Mouse (Mus musculus): ENCODE results near the gene Brsk1. TPM values are rescaled to one million over a fixed set of nuclear protein-coding genes. Genes with fewer than 3 reads are reported as not detected.
A peak's percentile ranks its signal among the peaks of the same experiment; 100 is the strongest.

Brsk1 gene
- total RNA-seq, 1 experiment = 20.7 TPM

DNA sequence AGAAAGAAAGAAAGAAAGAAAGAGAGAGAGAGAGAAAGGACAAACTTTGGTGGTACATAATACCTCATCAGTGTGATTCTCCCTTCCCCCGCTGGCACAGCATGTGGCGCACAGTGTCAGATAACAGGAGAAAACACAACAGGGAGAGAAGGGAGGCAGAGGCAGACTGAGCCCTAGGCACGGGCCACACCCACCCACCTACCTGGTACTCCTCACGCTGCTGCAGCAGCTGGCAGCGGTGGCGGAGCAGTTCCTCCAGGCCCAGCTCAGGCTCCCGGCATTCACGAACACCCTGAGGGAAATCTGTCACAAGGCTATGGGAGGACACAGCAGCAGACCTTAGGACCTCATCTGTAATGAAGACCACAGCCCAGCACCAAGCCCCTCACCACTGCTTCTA is 27.2 kb upstream of the Brsk1 start:
- Histone ChIP-seq H3K9me3 (ENCODE audit: control insufficient read depth, insufficient read depth, low read depth, low read length) (no peaks in the 10 kb centered on the region), H3K9ac (ENCODE audit: insufficient read depth, low read depth, low read length, poor library complexity, severe bottlenecking) (no peak overlapping the region), H3K27ac (ENCODE audit: insufficient read depth, low read depth, low read length, poor library complexity, severe bottlenecking) (no peak overlapping the region; the same call in 1 of the 2 replicates), H3K36me3 (ENCODE audit: control insufficient read depth, insufficient read depth, low read length, poor library complexity, severe bottlenecking) (peaks cover 5% of the 10 kb centered on the region; the same call in 1 of the 2 replicates), H3K4me3 (ENCODE audit: insufficient read depth in 1 of 2, low read depth in 1 of 2, low read length in 2 of 2, poor library complexity in 1 of 2, severe bottlenecking in 1 of 2) (no peak overlapping the region), H3K4me1 (ENCODE audit: control insufficient read depth in 2 of 2, insufficient read depth in 2 of 2, low read length in 2 of 2, poor library complexity in 1 of 2) (peaks cover 0 to 11% of the 10 kb centered on the region in 2 experiments; a peak in 2 of 4 replicates)
- DNase-seq (ENCODE audit: low read depth, low spot score) = no peak
- TF ChIP-seq MAFK (IDR thresholded peaks at IDR 0.05; ENCODE audit: insufficient read depth, low read depth, low read length) (no peak), HCFC1 (IDR thresholded peaks at IDR 0.05; ENCODE audit: borderline replicate concordance, insufficient read depth, low read length) (no peak), CHD2 (IDR thresholded peaks at IDR 0.05; ENCODE audit: low read depth, low read length) (no peak), ZC3H11A (IDR thresholded peaks at IDR 0.05; ENCODE audit: borderline replicate concordance, low read depth, low read length) (no peak), ZNF384 (IDR thresholded peaks at IDR 0.05; ENCODE audit: low read depth, low read length) (no peak)
- in situ Hi-C loops (cut with MboI; ENCODE audit: low sequenced_read_pairs in 2 of 2, unreplicated experiment in 2 of 2) = no loop called here

- Histone ChIP-seq H3K4me1 (ENCODE audit: control insufficient read depth in 2 of 2, insufficient read depth in 2 of 2, low read length in 2 of 2, poor library complexity in 1 of 2) (peaks cover 0 to 11% of the 10 kb centered on the region in 2 experiments; a peak in 2 of 4 replicates), H3K9me3 (ENCODE audit: control insufficient read depth, insufficient read depth, low read depth, low read length) (no peaks in the 10 kb centered on the region), H3K36me3 (ENCODE audit: control insufficient read depth, insufficient read depth, low read length, poor library complexity, severe bottlenecking) (peaks cover 5% of the 10 kb centered on the region; the same call in 1 of the 2 replicates), H3K27ac (ENCODE audit: insufficient read depth, low read depth, low read length, poor library complexity, severe bottlenecking) (no peak overlapping the region), H3K4me3 (ENCODE audit: insufficient read depth in 1 of 2, low read depth in 1 of 2, low read length in 2 of 2, poor library complexity in 1 of 2, severe bottlenecking in 1 of 2) (no peak overlapping the region), H3K9ac (ENCODE audit: insufficient read depth, low read depth, low read length, poor library complexity, severe bottlenecking) (no peak overlapping the region)
- in situ Hi-C loops (cut with MboI; ENCODE audit: low sequenced_read_pairs in 2 of 2, unreplicated experiment in 2 of 2) = no loop called here
- no peak for TF ChIP-seq MAFK (IDR thresholded peaks at IDR 0.05; ENCODE audit: insufficient read depth, low read depth, low read length)
- no peak for TF ChIP-seq ZNF384 (IDR thresholded peaks at IDR 0.05; ENCODE audit: low read depth, low read length)
- TF ChIP-seq CHD2 (IDR thresholded peaks at IDR 0.05; ENCODE audit: low read depth, low read length) = no peak
- no peak for TF ChIP-seq HCFC1 (IDR thresholded peaks at IDR 0.05; ENCODE audit: borderline replicate concordance, insufficient read depth, low read length)
- TF ChIP-seq ZC3H11A (IDR thresholded peaks at IDR 0.05; ENCODE audit: borderline replicate concordance, low read depth, low read length) = no peak
- no peak for DNase-seq (ENCODE audit: low read depth, low spot score)
These were observed 26.7 kb upstream of the Brsk1 start for GRCm38 (mm10) chr7:4663742-4664141.

DNA sequence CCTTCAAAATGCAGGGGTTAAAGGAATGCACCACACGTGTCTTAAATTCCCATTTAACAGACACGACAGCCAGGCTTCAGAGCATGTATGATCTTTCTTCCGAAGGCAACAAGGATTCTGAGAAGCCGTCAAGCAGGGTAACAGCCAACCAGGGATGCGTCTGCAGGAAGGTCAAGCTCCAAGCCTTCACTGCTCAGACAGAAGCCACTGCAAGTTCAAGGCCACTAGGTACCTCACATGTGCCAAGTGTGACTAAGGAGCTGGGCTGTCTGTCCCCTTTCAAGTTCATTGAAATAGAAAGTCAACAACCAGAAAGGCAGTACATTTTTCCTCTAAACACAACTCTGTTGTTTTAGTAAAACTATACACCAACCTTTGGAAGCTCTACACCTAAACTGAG is 23.5 kb upstream of the Brsk1 start:
- Histone ChIP-seq H3K4me1 (ENCODE audit: control insufficient read depth in 2 of 2, insufficient read depth in 2 of 2, low read length in 2 of 2, poor library complexity in 1 of 2) (peaks cover 0 to 14% of the 10 kb centered on the region in 2 experiments; a peak in 2 of 4 replicates), H3K9me3 (ENCODE audit: control insufficient read depth, insufficient read depth, low read depth, low read length) (no peaks in the 10 kb centered on the region), H3K36me3 (ENCODE audit: control insufficient read depth, insufficient read depth, low read length, poor library complexity, severe bottlenecking) (peaks cover 7% of the 10 kb centered on the region; the same call in 1 of the 2 replicates), H3K27ac (ENCODE audit: insufficient read depth, low read depth, low read length, poor library complexity, severe bottlenecking) (no peak overlapping the region), H3K9ac (ENCODE audit: insufficient read depth, low read depth, low read length, poor library complexity, severe bottlenecking) (no peak overlapping the region), H3K4me3 (ENCODE audit: insufficient read depth in 1 of 2, low read depth in 1 of 2, low read length in 2 of 2, poor library complexity in 1 of 2, severe bottlenecking in 1 of 2) (no peak overlapping the region)
- no peak for DNase-seq (ENCODE audit: low read depth, low spot score)
- TF ChIP-seq ZNF384 (IDR thresholded peaks at IDR 0.05; ENCODE audit: low read depth, low read length) (no peak), HCFC1 (IDR thresholded peaks at IDR 0.05; ENCODE audit: borderline replicate concordance, insufficient read depth, low read length) (no peak), MAFK (IDR thresholded peaks at IDR 0.05; ENCODE audit: insufficient read depth, low read depth, low read length) (no peak), CHD2 (IDR thresholded peaks at IDR 0.05; ENCODE audit: low read depth, low read length) (no peak), ZC3H11A (IDR thresholded peaks at IDR 0.05; ENCODE audit: borderline replicate concordance, low read depth, low read length) (no peak)
- in situ Hi-C loops (cut with MboI; ENCODE audit: low sequenced_read_pairs in 2 of 2, unreplicated experiment in 2 of 2) = no loop called here

GRCm38 (mm10) chr7:4668506-4668905 is 21.9 kb upstream of the Brsk1 start:
- H3K4me3 ChIP-seq (ENCODE audit: insufficient read depth in 1 of 2, low read depth in 1 of 2, low read length in 2 of 2, poor library complexity in 1 of 2, severe bottlenecking in 1 of 2) = 0 out of 4 replicates have a peak overlapping the region, but pooled peaks of 1 of the 2 experiments have one; percentile 11
- in situ Hi-C loops (cut with MboI; ENCODE audit: low sequenced_read_pairs in 2 of 2, unreplicated experiment in 2 of 2) = no loop called here
- H3K27ac ChIP-seq (ENCODE audit: insufficient read depth, low read depth, low read length, poor library complexity, severe bottlenecking) = no peak overlapping the region; the same call in 1 of the 2 replicates
- no peak for DNase-seq (ENCODE audit: low read depth, low spot score)
- TF ChIP-seq ZC3H11A (IDR thresholded peaks at IDR 0.05; ENCODE audit: borderline replicate concordance, low read depth, low read length) (no peak), MAFK (IDR thresholded peaks at IDR 0.05; ENCODE audit: insufficient read depth, low read depth, low read length) (no peak), CHD2 (IDR thresholded peaks at IDR 0.05; ENCODE audit: low read depth, low read length) (no peak), HCFC1 (IDR thresholded peaks at IDR 0.05; ENCODE audit: borderline replicate concordance, insufficient read depth, low read length) (no peak), ZNF384 (IDR thresholded peaks at IDR 0.05; ENCODE audit: low read depth, low read length) (no peak)
- peaks cover 0 to 5% of the 10 kb centered on the region in 2 experiments; a peak in 2 of 4 replicates for H3K4me1 ChIP-seq (ENCODE audit: control insufficient read depth in 2 of 2, insufficient read depth in 2 of 2, low read length in 2 of 2, poor library complexity in 1 of 2)
- H3K36me3 ChIP-seq (ENCODE audit: control insufficient read depth, insufficient read depth, low read length, poor library complexity, severe bottlenecking) = peaks cover 4% of the 10 kb centered on the region; the same call in 1 of the 2 replicates
- no peak overlapping the region for H3K9ac ChIP-seq (ENCODE audit: insufficient read depth, low read depth, low read length, poor library complexity, severe bottlenecking)
- H3K9me3 ChIP-seq (ENCODE audit: control insufficient read depth, insufficient read depth, low read depth, low read length) = no peaks in the 10 kb centered on the region

Measured in ES-E14 (cell line).